Mouse (Mus musculus): ENCODE measurements at regions not wholly inside any gene's neighbourhood (a gene's known extent, or its start where the extent isn't known, plus 50 kb on each side); places are given as distances from the start of the nearest gene placed in this dataset.
A peak's percentile ranks its signal among the peaks of the same experiment; 100 is the strongest.

DNA sequence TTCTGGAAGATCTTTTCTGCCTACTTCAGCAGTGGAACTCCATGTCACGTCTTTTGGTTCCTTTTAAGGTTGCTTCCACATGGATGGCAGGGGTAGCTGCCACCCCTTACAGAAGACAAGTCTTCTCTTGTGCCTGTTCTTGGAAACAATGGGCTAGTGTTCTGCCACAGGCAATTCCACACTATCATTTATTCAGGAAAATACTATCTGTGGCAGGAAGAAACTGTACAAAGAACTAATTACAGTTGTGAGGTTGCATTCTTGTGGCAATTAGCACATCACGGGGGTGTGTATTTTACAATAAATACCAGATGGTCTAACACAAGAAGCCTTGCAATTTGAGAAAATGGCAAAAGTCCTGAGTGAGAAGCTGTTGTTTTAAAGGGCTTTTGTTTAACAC is 489.8 kb downstream of the Ccdc50 start:
- Histone ChIP-seq H3K4me2 (ENCODE audit: low read length) (no peak overlapping the region), H3K27me3 (replicated peaks; ENCODE audit: control insufficient read depth, insufficient read depth, low read length) (no peaks in the 10 kb centered on the region), H3K36me3 (ENCODE audit: control insufficient read depth, insufficient read depth) (no peaks in the 10 kb centered on the region), H3K4me3 (replicated peaks; ENCODE audit: low read length) (no peak overlapping the region), H3K9me3 (ENCODE audit: control insufficient read depth, low read length) (no peaks in the 10 kb centered on the region), H3K4me1 (replicated peaks; ENCODE audit: control insufficient read depth, insufficient read depth, low read length) (peaks cover 4% of the 10 kb centered on the region; the same call in 1 of the 2 replicates), H3K27ac (ENCODE audit: low read length) (no peak overlapping the region), H3K9ac (replicated peaks; ENCODE audit: low read depth, low read length) (no peak overlapping the region)
- WGBS = 7% methylated on average over 2 of the region's 2 CpGs
- peak; percentile 71 for ATAC-seq

DNA sequence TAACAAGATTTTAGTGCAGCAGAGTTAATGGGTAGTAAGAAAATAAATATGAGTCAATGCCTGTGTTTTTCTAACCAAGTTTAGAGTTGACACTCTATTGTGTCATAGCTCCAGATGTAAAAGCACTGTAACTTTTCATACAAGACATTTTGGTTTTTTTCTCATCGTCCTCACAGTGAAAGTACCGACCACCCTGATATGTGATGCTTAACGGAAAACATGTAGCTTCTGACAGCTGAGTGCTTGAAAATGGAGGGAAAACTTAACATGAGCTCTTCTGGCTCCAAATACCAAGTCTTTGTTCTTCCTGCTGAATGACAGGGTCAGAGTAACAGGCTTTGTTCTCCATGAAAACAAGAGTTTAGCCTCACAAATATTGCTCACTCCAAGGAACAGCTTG is 490.3 kb downstream of the Ccdc50 start:
- Histone ChIP-seq H3K9me3 (ENCODE audit: control insufficient read depth, low read length) (no peaks in the 10 kb centered on the region), H3K4me3 (replicated peaks; ENCODE audit: low read length) (no peak overlapping the region), H3K36me3 (ENCODE audit: control insufficient read depth, insufficient read depth) (no peaks in the 10 kb centered on the region), H3K27me3 (replicated peaks; ENCODE audit: control insufficient read depth, insufficient read depth, low read length) (no peaks in the 10 kb centered on the region), H3K4me2 (ENCODE audit: low read length) (no peak overlapping the region), H3K4me1 (replicated peaks; ENCODE audit: control insufficient read depth, insufficient read depth, low read length) (peaks cover 4% of the 10 kb centered on the region; the same call in 1 of the 2 replicates), H3K9ac (replicated peaks; ENCODE audit: low read depth, low read length) (no peak overlapping the region), H3K27ac (ENCODE audit: low read length) (no peak overlapping the region)
- ATAC-seq = peak; percentile 15; the same call in 1 of the 2 replicates
- 32% methylated on average over 3 of the region's 3 CpGs for WGBS

DNA sequence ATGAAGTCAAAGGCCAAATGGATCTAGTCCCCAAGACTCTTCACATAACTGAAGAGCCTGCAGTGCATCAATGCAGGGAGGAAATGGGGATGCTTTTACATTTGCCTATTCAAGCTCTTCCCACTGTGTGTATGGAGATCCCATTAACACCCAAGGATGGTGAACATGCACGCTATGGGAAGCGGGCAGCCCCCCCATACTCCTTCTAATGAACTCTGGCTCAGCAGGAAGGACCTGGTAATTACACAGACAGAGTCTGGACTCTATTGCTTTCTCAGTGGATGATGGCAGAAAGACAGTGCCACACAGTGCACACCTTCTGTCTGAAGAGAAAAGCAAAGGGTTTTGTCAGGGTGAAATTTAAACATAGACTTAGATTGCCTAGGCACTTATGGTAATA is 495.7 kb downstream of the Ccdc50 start:
- no peaks in the 10 kb centered on the region for H3K4me1 ChIP-seq (replicated peaks; ENCODE audit: control insufficient read depth, insufficient read depth, low read length)
- H3K27ac ChIP-seq (ENCODE audit: low read length) = no peak overlapping the region
- no peak overlapping the region for H3K4me3 ChIP-seq (replicated peaks; ENCODE audit: low read length)
- no peaks in the 10 kb centered on the region for H3K36me3 ChIP-seq (ENCODE audit: control insufficient read depth, insufficient read depth)
- H3K9ac ChIP-seq (replicated peaks; ENCODE audit: low read depth, low read length) = no peak overlapping the region
- H3K9me3 ChIP-seq (ENCODE audit: control insufficient read depth, low read length) = no peaks in the 10 kb centered on the region
- ATAC-seq = peak; percentile 28; the same call in 1 of the 2 replicates
- H3K4me2 ChIP-seq (ENCODE audit: low read length) = no peak overlapping the region
- H3K27me3 ChIP-seq (replicated peaks; ENCODE audit: control insufficient read depth, insufficient read depth, low read length) = no peaks in the 10 kb centered on the region
- WGBS = 6% methylated on average over 2 of the region's 2 CpGs

DNA sequence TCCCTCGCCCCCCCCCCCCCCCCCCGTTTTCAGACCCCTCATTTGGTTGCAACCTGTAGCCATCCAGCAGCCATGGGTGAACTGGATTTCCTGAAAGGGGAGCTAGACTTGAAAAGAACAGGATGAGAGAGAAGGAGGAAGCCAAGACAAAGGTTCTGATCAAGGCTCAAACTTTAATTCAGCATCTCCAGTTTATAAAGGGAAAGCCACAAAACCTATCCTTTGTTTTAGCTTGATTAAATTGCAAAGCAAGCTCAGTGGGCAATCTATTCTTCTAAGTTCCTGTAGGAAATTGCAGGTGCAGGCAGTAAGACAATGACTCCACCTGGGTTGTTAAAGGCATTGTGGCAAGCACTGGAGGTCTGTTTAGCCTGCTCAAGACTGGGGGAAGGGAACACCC is 517.4 kb downstream of the Ccdc50 start:
- H3K27me3 ChIP-seq (replicated peaks; ENCODE audit: control insufficient read depth, insufficient read depth, low read length) = no peaks in the 10 kb centered on the region
- H3K4me3 ChIP-seq (replicated peaks; ENCODE audit: low read length) = no peak overlapping the region
- no peaks in the 10 kb centered on the region for H3K36me3 ChIP-seq (ENCODE audit: control insufficient read depth, insufficient read depth)
- no peaks in the 10 kb centered on the region for H3K4me1 ChIP-seq (replicated peaks; ENCODE audit: control insufficient read depth, insufficient read depth, low read length)
- no peak overlapping the region for H3K27ac ChIP-seq (ENCODE audit: low read length)
- no peaks in the 10 kb centered on the region for H3K9me3 ChIP-seq (ENCODE audit: control insufficient read depth, low read length)
- 0% methylated on average over 1 of the region's 2 CpGs for WGBS
- no peak for ATAC-seq
- no peak overlapping the region for H3K9ac ChIP-seq (replicated peaks; ENCODE audit: low read depth, low read length)
- H3K4me2 ChIP-seq (ENCODE audit: low read length) = no peak overlapping the region

DNA sequence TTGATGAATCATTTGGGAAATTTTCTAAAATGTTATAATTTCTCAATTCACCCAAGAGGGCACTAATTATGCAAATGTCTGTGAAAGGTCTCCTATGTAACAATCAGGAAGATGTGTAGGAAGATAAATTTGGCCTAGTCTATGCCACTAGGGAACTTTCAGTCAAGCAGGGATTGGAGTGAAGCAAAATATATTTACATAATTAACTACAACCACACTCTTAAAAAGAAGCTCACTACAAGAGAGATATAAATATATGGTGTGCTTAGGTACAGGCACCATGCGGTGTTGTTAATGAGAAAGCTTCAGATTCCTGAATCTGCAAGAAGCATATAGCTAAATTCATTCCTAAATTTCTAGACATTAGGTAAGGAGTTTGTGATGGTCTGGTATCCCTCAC is 526.8 kb downstream of the Ccdc50 start:
- no peak overlapping the region for H3K4me2 ChIP-seq (ENCODE audit: low read length)
- H3K4me1 ChIP-seq (replicated peaks; ENCODE audit: control insufficient read depth, insufficient read depth, low read length) = no peaks in the 10 kb centered on the region
- no peak overlapping the region for H3K9ac ChIP-seq (replicated peaks; ENCODE audit: low read depth, low read length)
- H3K36me3 ChIP-seq (ENCODE audit: control insufficient read depth, insufficient read depth) = no peaks in the 10 kb centered on the region
- H3K27me3 ChIP-seq (replicated peaks; ENCODE audit: control insufficient read depth, insufficient read depth, low read length) = no peaks in the 10 kb centered on the region
- no peak overlapping the region for H3K27ac ChIP-seq (ENCODE audit: low read length)
- no peaks in the 10 kb centered on the region for H3K9me3 ChIP-seq (ENCODE audit: control insufficient read depth, low read length)
- H3K4me3 ChIP-seq (replicated peaks; ENCODE audit: low read length) = no peak overlapping the region
- 94% methylated on average over 1 of the region's 1 CpGs for whole genome bisulfite sequencing
- no peak for ATAC-seq

DNA sequence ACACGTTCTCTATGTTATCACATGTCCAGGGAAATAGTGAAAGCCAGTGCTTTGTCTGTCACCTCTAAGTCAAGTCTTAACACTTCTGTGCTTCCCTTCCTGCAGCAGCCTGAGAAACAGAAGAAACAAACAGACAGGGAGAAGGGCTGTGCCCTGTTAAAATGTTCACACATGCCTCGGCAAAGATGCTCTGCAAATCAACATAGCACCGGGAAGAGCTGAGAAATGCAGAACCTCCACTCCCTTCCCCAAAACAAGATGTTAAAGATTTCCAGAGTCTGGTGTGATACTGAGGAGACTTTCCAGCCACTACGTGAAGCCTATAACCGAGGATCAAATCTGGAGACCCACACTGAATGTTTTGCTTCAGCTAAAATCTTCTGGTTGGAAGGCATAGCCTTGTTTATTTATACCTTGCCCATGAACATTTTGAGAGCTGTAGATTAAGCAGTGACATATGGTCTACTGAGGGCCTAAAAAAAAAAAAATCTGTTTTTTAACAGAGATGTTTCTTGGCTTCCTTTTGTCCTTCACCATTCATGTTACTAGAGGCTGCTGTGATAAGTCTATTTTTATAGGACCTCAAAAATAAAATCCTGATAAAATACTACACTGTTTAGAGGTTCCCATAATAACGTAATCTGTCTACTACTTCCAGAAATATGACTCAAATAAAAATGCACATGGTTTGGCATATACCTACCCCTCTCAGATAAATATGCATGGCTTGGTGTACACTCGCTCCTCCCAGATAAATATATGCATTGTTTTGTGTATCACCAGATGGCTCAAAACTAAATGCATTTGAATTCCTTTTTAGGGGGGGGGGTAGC is 537.1 kb downstream of the Ccdc50 start:
- peak; percentile 89 for ATAC-seq
- no peak overlapping the region for H3K9ac ChIP-seq (replicated peaks; ENCODE audit: low read depth, low read length)
- no peaks in the 10 kb centered on the region for H3K9me3 ChIP-seq (ENCODE audit: control insufficient read depth, low read length)
- peaks cover 7% of the 10 kb centered on the region; the same call in 1 of the 2 replicates for H3K4me1 ChIP-seq (replicated peaks; ENCODE audit: control insufficient read depth, insufficient read depth, low read length)
- no peaks in the 10 kb centered on the region for H3K36me3 ChIP-seq (ENCODE audit: control insufficient read depth, insufficient read depth)
- H3K27ac ChIP-seq (ENCODE audit: low read length) = peak overlapping the region; percentile 69
- H3K27me3 ChIP-seq (replicated peaks; ENCODE audit: control insufficient read depth, insufficient read depth, low read length) = no peaks in the 10 kb centered on the region
- 46% methylated on average over 7 of the region's 7 CpGs for WGBS
- no peak overlapping the region for H3K4me3 ChIP-seq (replicated peaks; ENCODE audit: low read length)
- H3K4me2 ChIP-seq (ENCODE audit: low read length) = no peak overlapping the region

DNA sequence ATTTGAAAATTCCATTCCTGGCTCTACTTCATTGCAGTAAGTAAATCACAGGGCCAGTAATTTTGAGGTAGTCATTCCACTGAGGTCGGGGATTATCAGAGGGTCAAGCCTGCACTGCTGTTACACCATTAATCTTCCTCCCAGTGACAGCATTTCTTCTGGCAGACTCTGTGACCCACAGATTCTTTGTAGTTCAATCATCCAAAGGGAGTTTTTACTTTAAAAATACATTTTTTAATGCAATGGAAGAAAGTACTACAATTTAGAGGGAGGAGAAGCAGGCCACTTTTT is 537.6 kb downstream of the Ccdc50 start:
- H3K4me2 ChIP-seq (ENCODE audit: low read length) = no peak overlapping the region
- no peak overlapping the region for H3K9ac ChIP-seq (replicated peaks; ENCODE audit: low read depth, low read length)
- no peaks in the 10 kb centered on the region for H3K9me3 ChIP-seq (ENCODE audit: control insufficient read depth, low read length)
- 0 out of 2 replicates have a peak overlapping the region, but pooled peaks have one; percentile 5 for H3K27ac ChIP-seq (ENCODE audit: low read length)
- no peak overlapping the region for H3K4me3 ChIP-seq (replicated peaks; ENCODE audit: low read length)
- no peaks in the 10 kb centered on the region for H3K36me3 ChIP-seq (ENCODE audit: control insufficient read depth, insufficient read depth)
- 47% methylated on average over 1 of the region's 1 CpGs for WGBS
- peaks cover 7% of the 10 kb centered on the region; the same call in 1 of the 2 replicates for H3K4me1 ChIP-seq (replicated peaks; ENCODE audit: control insufficient read depth, insufficient read depth, low read length)
- H3K27me3 ChIP-seq (replicated peaks; ENCODE audit: control insufficient read depth, insufficient read depth, low read length) = no peaks in the 10 kb centered on the region
- no peak for ATAC-seq

DNA sequence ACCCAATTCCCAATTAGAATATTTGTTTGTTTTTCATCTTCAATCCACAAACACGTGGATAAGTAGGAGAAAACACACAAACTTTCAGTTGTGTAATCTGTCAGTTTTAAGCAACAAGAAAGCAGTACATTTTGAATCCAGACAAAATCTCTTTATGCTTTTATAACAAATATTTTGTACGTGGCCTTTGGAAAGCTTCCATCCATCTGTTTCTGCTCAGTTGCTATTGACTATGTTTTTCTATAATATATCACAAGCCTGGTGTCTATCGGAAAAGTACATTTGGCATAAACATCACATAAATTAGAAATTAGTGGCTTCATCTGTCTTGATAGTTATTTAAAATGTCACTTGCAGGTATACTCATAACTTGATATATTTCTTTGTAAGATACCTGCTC is 560.6 kb downstream of the Ccdc50 start:
- no peak overlapping the region for H3K4me2 ChIP-seq (ENCODE audit: low read length)
- H3K27me3 ChIP-seq (replicated peaks; ENCODE audit: control insufficient read depth, insufficient read depth, low read length) = no peaks in the 10 kb centered on the region
- H3K9me3 ChIP-seq (ENCODE audit: control insufficient read depth, low read length) = peaks cover 3% of the 10 kb centered on the region; the same call in 1 of the 2 replicates
- no peak overlapping the region for H3K27ac ChIP-seq (ENCODE audit: low read length)
- 60% methylated on average over 3 of the region's 3 CpGs for WGBS
- no peak for ATAC-seq
- H3K4me1 ChIP-seq (replicated peaks; ENCODE audit: control insufficient read depth, insufficient read depth, low read length) = no peaks in the 10 kb centered on the region
- no peaks in the 10 kb centered on the region for H3K36me3 ChIP-seq (ENCODE audit: control insufficient read depth, insufficient read depth)
- no peak overlapping the region for H3K4me3 ChIP-seq (replicated peaks; ENCODE audit: low read length)
- no peak overlapping the region for H3K9ac ChIP-seq (replicated peaks; ENCODE audit: low read depth, low read length)

DNA sequence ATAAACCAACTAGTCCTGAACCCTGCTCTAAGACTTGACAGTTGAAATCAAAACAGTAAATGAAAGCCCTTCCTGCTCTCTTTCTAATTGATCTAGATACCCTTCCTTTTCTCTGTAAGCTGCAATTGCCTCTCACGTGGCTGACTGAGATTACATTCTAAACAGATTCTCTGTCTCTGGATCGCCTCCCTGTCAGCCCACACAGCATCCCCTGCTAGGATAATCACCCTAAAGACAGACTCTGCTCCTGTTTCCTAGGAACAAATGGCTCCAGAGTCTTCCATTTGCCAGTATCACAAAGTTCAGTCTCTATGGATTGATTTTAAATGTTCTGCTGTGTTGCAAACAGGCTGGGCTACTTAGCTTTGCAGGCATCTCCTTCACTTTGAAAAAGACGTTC is 561.1 kb downstream of the Ccdc50 start:
- no peak for ATAC-seq
- Histone ChIP-seq H3K9me3 (ENCODE audit: control insufficient read depth, low read length) (peaks cover 3% of the 10 kb centered on the region; the same call in 1 of the 2 replicates), H3K4me2 (ENCODE audit: low read length) (no peak overlapping the region), H3K36me3 (ENCODE audit: control insufficient read depth, insufficient read depth) (no peaks in the 10 kb centered on the region), H3K9ac (replicated peaks; ENCODE audit: low read depth, low read length) (no peak overlapping the region), H3K27ac (ENCODE audit: low read length) (no peak overlapping the region), H3K4me3 (replicated peaks; ENCODE audit: low read length) (no peak overlapping the region), H3K27me3 (replicated peaks; ENCODE audit: control insufficient read depth, insufficient read depth, low read length) (no peaks in the 10 kb centered on the region), H3K4me1 (replicated peaks; ENCODE audit: control insufficient read depth, insufficient read depth, low read length) (no peaks in the 10 kb centered on the region)
- WGBS = 8% methylated on average over 3 of the region's 3 CpGs

DNA sequence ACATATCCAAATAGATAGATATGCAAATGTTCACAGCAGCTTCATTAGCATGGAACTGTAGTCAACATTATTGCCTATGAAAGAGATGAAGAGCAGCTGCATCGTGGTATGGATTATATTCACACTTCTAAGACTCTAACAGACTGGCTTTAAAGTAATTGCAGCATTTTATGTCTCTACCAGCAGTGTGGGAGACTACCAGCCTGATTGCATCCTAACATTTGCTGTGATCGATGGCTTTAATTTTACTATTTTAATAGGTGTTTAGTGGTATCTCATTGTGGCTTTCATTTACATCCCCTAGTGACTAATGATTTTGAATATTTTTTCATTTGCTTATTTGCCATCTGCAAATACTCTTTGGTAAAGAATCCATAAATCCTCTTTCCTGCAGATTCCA is 574.1 kb downstream of the Ccdc50 start:
- Histone ChIP-seq H3K4me2 (ENCODE audit: low read length) (no peak overlapping the region), H3K9me3 (ENCODE audit: control insufficient read depth, low read length) (no peaks in the 10 kb centered on the region), H3K4me1 (replicated peaks; ENCODE audit: control insufficient read depth, insufficient read depth, low read length) (no peaks in the 10 kb centered on the region), H3K27ac (ENCODE audit: low read length) (no peak overlapping the region), H3K9ac (replicated peaks; ENCODE audit: low read depth, low read length) (no peak overlapping the region), H3K36me3 (ENCODE audit: control insufficient read depth, insufficient read depth) (no peaks in the 10 kb centered on the region), H3K4me3 (replicated peaks; ENCODE audit: low read length) (no peak overlapping the region), H3K27me3 (replicated peaks; ENCODE audit: control insufficient read depth, insufficient read depth, low read length) (no peaks in the 10 kb centered on the region)
- no peak for ATAC-seq
- WGBS = 66% methylated on average over 2 of the region's 2 CpGs

All from forebrain, embryonic 16.5 days (tissue).